Mouse (Mus musculus) right cerebral cortex, postnatal 4 days (tissue): ENCODE data around the gene Tlr9.

Experiments
- DNase-seq: peaks from one replicate; pipeline ENCODE4 v3.0.0-alpha.2; 2022

Tlr9 gene

DNA sequence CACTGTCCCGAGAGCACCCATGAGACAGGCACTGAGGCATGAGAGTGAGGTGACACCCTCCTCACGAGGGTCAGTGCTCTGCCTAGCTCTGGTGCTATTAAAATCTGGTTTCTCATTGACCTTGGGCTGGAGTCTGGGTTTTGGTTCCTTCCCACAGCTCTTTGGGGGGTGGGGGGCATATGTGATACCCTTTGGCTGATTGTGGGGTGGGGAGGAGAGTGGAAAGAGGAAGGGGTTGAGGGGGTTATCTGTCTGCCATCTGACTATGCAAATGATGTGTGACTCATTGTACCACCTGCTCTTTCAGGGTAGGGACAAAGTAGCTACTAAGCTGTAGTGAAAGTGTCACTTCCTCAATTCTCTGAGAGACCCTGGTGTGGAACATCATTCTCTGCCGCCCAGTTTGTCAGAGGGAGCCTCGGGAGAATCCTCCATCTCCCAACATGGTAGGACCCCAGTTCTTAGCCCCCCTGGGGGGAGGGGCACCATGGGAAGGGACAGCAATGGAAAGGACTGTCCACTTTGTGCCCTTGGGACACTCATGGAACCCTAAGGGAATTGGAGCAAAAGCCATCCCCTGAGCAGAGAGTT lies at the start of gene Tlr9:
Tlr9 (plus strand) TSS at position 338 of the 591 bp plus-strand sequence.
- DNase-seq, result no peak

GRCm38 (mm10) chr9:106173363-106173762 lies 49.0 kb upstream of the Tlr9 start:
- no peak for DNase-seq

- DNase-seq, result no peak
Measured at GRCm38 (mm10) chr9:106175552-106176200, 46.7 kb upstream of the Tlr9 start.

DNA sequence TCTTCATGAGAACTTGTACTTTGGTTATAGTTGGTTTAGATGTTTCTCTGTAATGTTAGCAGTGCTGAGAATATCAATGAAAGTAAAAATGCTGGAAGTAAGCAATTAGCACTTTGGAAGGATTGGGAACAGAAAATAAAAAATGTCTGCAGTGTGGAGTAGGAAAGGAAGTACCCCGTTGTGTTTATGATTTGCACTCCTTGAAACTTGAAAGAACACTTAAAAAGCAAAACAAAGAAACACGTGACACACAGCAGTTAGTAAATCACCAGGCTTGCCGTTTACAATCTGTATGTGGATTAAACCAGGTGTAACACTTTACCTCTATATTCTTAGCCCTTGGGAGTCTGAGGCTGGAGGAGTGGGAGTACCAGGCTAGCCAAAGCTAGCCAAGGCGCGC lies 45.6 kb upstream of the Tlr9 start:
- no peak for DNase-seq

- DNase-seq, result no peak
Measured at GRCm38 (mm10) chr9:106177799-106178198, 44.6 kb upstream of the Tlr9 start.

DNA sequence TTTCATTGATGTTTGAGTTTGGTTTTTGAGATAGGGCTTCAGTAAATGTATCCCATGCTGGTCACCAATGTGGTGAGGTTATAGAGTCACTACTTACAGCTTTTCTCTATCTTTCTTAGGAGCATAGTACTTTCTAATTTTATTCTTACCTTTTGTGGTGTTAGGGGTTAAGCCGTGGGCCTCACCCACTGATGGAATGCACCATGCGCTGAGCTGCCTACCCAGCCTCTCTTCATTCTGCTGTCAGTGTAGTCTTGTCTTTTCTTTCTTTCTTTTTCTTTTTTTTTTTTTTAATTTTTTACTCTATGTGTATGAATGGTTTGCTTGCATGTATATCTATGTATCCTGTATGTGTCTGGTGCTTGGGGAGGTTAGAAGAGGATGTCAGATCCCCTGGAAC lies 42.9 kb upstream of the Tlr9 start:
- DNase-seq, result no peak

- DNase-seq, result no peak
Measured at GRCm38 (mm10) chr9:106179964-106180363, 42.4 kb upstream of the Tlr9 start.

DNA sequence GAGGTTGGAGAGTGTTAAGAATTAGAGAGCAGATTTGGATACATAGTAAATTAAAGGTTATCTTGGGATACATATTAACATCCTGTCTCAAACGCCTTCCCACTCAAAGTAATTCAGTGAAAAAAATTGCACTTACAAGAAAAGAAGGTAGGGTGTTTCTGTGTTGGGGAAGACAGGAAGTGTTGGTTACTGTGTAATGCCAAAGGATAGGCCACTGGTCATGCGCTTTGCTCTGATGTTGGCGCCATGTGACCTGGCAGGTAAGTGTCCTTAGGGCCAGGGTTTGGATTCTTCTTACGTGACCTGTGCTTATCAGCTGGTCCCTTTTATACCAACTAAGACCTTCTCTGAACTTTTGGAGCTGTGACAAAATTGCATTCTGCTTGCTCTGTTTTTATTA lies 40.3 kb upstream of the Tlr9 start:
- DNase-seq, result no peak

DNA sequence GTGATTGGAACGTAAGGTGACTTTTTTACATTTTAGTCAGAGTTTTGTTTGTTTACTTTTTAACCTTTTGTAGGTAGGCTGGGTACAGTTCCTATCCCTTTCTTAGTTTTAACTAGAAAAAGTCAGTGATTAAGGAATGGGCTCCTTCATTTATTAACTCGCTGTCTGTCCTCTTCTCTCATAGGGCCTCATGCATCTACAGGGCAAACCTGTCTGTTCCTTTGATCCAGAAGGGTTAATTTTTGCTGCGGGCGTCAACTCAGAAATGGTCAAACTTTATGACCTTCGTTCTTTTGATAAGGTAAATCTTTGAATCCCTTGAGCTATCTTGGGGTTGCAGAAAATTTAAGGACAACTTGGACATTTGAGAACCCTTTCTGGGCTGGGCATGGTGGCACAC lies 38.4 kb upstream of the Tlr9 start:
- no peak for DNase-seq

GRCm38 (mm10) chr9:106191355-106191754 lies 31.0 kb upstream of the Tlr9 start:
- no peak for DNase-seq

DNA sequence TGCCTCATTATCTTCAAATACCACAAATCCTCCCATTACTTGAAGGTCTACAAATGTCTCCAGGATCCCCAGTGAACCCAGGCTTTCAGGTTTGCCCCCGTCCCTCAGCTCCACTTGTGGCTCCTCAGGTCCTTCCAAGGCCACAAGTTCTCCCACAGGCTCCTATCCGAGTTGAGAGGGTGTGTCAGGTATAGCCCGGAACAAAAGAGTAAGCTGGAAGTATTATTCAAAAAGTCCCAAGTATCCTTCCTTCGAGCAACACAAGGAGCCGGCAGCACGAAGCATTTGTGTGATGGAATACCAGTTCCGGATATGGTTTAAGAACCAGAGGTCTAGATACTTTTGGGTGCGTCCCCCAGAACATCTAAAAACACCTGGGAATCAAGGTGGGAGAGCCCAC lies 30.4 kb upstream of the Tlr9 start:
- DNase-seq, result no peak

- DNase-seq, result no peak
Measured at GRCm38 (mm10) chr9:106192998-106193397, 29.4 kb upstream of the Tlr9 start.

DNA sequence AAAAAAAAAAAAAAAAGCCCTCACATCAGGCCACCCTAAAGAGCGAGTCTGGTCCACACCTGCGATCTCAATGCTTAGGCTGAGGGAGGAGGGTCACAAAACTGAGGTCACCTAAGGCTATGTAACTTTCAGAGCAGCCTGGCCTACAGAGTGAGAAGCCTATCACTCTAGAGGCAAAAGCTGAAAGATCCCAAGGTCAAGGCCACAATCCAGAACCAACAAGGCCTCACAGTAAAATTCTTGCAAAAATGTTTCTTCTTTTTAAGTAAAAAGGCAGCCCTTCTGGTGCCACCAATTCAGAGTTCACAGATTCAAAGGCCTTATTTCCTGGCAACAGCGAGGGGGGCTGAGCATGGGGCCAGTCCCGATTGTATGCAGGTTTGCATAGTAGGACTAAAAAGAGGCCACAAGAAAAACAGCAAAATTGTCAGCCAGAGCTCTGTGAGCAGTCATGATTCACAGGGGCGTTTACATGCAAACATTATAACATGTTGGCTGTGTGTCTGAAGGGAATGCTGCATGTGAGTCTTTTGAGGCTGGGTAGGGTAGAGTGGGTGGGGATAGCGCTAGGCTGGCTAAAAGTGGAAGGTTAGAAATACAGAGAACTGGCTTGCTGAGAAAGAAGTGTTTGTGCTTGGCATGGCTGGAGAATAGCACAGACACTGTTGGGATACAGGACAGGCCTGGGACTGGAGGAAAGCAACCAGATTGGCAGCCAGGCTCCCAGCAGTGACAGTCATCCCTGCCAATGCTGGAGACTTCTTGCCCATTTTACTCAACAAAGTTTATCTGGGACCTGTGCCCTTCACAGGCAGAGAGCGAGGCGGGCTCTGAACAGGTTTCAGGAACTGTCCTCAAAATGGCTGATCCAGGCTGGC lies 28.2 kb upstream of the Tlr9 start:
- no peak for DNase-seq

- no peak for DNase-seq
Measured at GRCm38 (mm10) chr9:106195693-106196092, 26.7 kb upstream of the Tlr9 start.

DNA sequence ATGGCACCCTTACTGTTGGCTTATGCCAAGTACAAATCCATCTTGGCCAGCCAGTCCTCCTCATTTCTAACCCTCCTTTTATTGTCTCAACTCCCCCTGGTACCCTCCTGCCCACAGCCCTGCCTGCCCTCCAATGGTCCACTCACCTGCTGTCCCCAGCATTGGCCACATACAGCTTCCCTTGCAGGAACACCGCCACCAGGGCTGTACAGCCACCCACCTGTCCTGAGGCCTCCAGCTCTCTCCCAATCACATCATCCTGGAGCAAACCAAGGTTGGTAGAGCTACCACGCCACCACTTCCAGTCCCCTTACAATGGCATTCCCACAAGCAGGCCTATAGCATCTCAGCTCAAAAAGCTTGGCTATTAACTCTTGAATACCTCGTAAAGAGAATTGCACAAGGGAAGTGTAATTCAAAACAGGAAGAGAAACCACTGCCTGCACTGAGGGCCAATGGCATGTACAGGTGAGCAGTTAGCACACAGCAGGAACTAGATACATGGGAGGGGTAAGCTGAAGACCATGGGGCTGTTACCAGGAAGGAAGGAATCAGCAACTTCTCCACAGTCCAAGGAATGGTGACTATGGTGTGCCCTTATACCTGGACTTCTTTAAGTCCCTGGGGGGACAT lies 25.2 kb upstream of the Tlr9 start:
- no peak for DNase-seq

GRCm38 (mm10) chr9:106197732-106198131 lies 24.7 kb upstream of the Tlr9 start:
- DNase-seq, result no peak

DNA sequence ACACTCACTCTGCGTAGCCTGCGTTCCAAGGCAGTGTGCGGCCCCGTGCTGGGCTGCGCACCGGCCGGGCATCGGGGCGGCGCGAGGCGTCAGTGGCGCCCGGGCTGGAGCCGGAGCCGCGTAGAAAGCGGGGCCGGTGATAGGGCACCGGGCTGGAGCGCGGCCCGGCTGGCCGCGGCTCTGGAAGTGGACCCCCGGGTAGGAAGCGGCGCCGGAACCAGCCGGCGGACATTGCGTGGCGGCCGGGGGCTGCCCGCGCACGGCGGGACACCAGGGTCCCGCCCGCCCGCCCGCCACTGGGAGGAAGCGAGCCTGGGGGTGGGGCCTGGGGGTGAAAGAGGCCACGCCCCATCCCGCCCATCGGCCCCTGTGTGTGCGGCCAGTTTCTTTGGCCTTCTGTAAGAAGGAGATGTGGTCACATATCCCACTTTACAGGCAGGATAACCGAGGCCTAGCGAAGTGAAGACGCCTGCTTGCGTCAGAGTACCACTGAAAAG lies 23.4 kb upstream of the Tlr9 start:
- peak; percentile 53 for DNase-seq

DNA sequence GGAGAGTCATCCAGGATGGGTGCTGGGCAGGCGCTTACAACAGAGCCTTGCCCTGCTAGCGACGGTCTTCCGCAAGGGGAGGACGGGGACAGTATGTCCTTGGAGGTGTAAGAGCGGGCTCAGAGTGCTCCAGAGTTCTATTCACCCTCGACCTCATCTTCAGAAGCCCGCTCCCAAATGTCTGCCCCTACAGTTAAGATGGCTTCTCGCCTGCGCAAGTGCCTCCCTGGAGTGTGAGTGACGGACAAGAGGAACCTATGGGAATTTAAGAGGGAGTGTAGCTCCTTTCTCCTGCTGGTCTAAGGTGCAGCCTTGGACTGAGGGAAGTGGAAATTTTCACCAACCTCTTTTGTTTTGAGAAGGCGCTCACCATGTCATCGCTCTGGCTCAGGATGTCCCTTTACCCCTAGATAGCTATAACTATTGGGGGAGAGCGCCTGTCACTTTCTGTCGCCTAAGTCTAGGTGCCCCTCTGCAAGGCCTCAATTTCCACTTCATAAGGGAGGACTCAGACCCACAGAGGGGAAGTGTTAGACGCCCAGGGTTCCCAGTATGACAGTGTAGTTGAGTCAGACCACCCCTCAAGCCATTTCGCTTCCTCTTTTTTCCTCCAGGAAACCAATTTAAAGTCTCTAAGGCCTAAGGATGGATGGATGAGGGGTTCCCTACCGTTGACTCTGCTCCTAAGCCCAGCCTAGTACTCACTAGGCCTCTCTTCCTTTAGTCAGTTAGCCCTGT lies 22.7 kb upstream of the Tlr9 start, which contains the start of gene Ppm1m:
Ppm1m (minus strand) TSS at position 212 of the 738 bp plus-strand sequence.
- DNase-seq, result no peak

GRCm38 (mm10) chr9:106201895-106202294 lies 20.5 kb upstream of the Tlr9 start:
- no peak for DNase-seq

DNA sequence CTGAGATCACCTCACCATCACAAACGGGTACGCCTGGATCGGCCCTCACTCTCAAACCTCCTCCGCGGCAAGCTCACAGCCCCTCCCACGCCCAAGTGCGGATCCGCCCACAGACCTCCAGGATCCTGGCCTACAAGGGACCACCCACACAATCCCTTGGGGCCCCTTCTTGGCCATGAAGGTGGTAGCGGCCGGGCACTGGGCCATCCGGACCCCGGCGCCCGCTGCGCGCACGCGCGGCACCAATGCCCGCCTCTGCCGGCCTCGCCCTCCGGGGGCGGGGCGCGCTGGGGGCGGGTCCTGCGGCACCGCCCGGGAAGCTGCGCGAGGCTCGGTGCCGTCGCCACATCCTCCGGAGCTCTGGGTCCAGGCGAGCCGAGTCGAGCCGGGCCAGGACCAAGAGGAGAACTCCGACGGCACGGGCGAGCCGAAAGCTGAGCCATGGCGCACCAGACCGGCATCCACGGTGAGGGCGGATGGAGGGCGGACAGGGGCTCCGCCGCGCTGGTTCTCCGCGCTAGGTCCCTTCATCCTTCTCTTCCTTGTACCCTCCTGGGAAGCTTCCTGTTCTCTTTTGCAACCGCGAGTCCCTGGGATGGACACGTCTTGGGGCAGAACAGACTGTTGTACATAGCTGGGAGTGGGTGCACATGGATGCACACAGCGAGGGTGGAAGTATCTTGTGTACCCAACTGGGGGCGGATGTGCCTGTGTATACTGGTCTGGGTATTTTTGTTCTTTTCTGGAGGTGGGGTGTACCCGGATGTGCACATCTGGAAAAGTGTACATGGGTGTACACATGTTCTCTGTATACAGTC lies 19.4 kb upstream of the Tlr9 start, which contains the start of gene Twf2:
Twf2 (plus strand) TSS at position 290 of the 818 bp plus-strand sequence.
- peak; percentile 89 for DNase-seq
